Mouse (Mus musculus) CH12.LX (cell line): ENCODE data around the gene Otud7b.

ENCODE experiments used
- BHLHE40 ChIP-seq: IDR thresholded peaks from 2 replicates; pipeline ENCODE4 v1.6.1; 2011; ENCODE audit warnings: mild to moderate bottlenecking, low read depth, low read length, improper control_type of control experiment
- CTCF ChIP-seq, 2 experiments: IDR thresholded peaks in 1 of 2; conservative IDR thresholded peaks in 1 of 2; 2 replicates each; pipeline ENCODE4 v1.5.1; 2011 to 2012; ENCODE audit warnings: low read depth in 2 of 2, low read length in 2 of 2, improper control_type of control experiment in 1 of 2, inconsistent platforms in 1 of 2, mild to moderate bottlenecking in 1 of 2, moderate library complexity in 1 of 2
- E2F4 ChIP-seq: IDR thresholded peaks from 2 replicates; pipeline ENCODE4 v1.6.1; 2011; ENCODE audit warnings: low read depth, low read length, improper control_type of control experiment; ENCODE audit not compliant: insufficient replicate concordance
- EP300 ChIP-seq: IDR thresholded peaks from 2 replicates; pipeline ENCODE4 v1.6.1; 2011; ENCODE audit warnings: low read length, improper control_type of control experiment
- IRF4 ChIP-seq: IDR thresholded peaks from 2 replicates; pipeline ENCODE4 v1.6.1; 2014; ENCODE audit warnings: low read depth, mild to moderate bottlenecking, inconsistent platforms, low read length, improper control_type of control experiment
- KAT2A ChIP-seq: IDR thresholded peaks from 2 replicates; pipeline ENCODE4 v1.6.1; 2012; ENCODE audit warnings: low read length, improper control_type of control experiment, inconsistent platforms; ENCODE audit not compliant: insufficient replicate concordance
- MAX ChIP-seq: IDR thresholded peaks from 2 replicates; pipeline ENCODE4 v1.6.1; 2011; ENCODE audit warnings: low read length, improper control_type of control experiment
- MYC ChIP-seq: IDR thresholded peaks from 2 replicates; pipeline ENCODE4 v1.6.1; 2011; ENCODE audit warnings: low read depth, mild to moderate bottlenecking, improper control_type of control experiment, low read length
- POLR2A ChIP-seq: IDR thresholded peaks from 2 replicates; pipeline ENCODE4 v1.6.1; 2011; ENCODE audit warnings: low read depth, mild to moderate bottlenecking, improper control_type of control experiment, low read length
- RCOR1 ChIP-seq: conservative IDR thresholded peaks from 2 replicates; pipeline ENCODE4 v1.6.1; 2012; ENCODE audit warnings: low read depth, mild to moderate bottlenecking, inconsistent platforms, low read length, improper control_type of control experiment
- USF2 ChIP-seq: conservative IDR thresholded peaks from 2 replicates; pipeline ENCODE4 v1.6.1; 2011; ENCODE audit warnings: low read depth, low read length, improper control_type of control experiment
- ZMIZ1 ChIP-seq: IDR thresholded peaks from 2 replicates; pipeline ENCODE4 v1.6.1; 2012; ENCODE audit warnings: low read depth, mild to moderate bottlenecking, inconsistent platforms, low read length, improper control_type of control experiment
- ZNF384 ChIP-seq: IDR thresholded peaks from 2 replicates; pipeline ENCODE4 v1.6.1; 2012; ENCODE audit warnings: low read depth, low read length, improper control_type of control experiment, inconsistent platforms

DNA sequence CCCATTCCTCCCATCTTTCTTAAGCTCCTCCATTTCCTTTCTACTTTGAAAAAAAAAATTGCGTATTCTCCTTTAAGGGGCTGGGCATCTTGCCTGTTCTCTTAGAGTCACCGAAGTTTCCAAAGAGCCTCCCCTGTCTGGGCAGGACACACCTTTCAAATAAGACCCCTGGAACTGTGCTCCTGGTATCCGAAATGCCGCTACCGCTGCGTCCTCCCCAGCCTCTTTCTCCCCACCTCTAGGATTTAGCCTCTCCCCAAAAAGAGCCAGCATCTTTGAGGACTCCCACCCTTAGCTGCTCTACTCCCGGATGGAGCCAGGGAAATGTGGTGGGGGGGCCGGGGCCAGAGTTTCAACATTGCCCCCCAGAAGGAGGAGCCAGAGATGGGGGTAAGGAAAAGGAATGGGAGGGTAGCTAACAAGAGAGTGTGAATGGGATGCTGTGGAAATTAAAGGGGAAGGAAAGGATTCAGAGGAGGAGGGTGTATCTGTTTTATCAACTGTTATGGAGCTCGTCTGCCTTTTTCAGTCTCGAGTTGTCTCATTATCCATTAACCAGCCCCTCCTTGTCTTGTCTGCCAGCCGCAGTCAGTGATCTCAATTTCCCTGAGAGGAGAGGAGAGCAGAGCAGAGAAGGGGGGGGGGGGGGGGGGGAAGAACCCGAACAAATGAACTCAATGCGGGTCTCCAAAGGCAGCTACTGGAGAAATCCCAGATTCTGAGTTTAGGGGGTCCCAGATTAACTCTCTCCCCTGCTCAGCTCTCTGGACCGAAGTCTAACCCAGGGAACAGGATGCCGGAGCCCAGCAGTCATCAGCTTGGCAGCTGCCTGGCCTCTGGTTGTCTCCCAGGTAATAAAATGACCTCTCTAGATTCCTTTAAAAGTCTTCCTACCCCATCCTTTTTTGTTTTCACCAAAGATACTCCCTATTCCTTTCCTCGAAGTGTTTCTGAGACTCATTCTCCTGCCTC lies 57.8 kb downstream of the Otud7b start, which contains the start of gene Mtmr11:
- TF ChIP-seq POLR2A (no peak), CTCF (conservative IDR thresholded peaks at IDR 0.05 in 1 of 2, IDR thresholded peaks at IDR 0.05 in 1 of 2; ENCODE audit: low read depth in 2 of 2, low read length in 2 of 2) (no peak), ZNF384 (peak; percentile 59), RCOR1 (no peak), MYC (no peak), EP300 (no peak), BHLHE40 (no peak), E2F4 (no peak), USF2 (no peak), ZMIZ1 (no peak), MAX (no peak), IRF4 (no peak), KAT2A (no peak)
